Mouse (Mus musculus) retina, embryonic 14.5 days (tissue): Measurements from ENCODE around the gene Gm49378.
A peak's percentile ranks its signal among the peaks of the same experiment; 100 is the strongest.

ENCODE experiments used
- DNase-seq: peaks from one replicate; pipeline ENCODE4 v3.0.0-alpha.2; 2015; ENCODE audit warnings: low spot score

Gene Gm49378

GRCm38 (mm10) chr14:55629312-55629711 lies 8.4 kb downstream of the Gm49378 start:
- DNase-seq, result peak; percentile 62

- DNase-seq, result no peak
Measured at GRCm38 (mm10) chr14:55628077-55628827, 9.4 kb downstream of the Gm49378 start.

DNA sequence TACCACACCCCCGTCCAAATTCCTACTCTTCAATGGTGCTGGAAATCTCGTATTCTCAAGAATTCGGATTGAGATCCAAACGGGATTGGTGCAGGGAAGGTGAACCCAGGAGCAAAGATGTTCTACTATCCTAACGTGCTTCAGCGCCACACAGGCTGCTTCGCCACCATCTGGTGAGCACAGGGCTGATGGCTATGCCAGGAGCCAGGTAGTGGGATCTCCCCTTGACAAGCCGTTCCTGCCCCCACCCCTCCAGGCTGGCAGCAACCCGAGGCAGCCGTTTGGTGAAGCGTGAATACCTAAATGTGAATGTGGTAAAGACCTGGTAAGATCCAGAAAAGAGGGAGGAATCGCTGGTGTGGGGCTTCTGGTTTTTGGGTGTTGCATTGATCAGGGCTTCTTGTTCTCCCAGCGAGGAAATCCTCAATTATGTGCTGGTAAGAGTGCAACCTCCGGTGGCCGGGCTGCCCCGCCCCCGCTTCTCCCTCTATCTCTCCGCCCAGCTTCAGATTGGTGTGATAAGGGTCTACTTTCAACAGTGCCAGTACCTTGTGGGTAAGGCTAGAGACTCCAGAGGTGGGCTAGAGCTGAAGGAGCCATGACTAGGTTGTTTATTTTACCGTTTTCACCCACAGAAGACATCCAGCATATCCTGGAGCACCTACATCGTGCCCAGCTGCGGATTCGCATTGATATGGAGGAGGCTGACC lies 19.1 kb downstream of the Gm49378 start:
- no peak for DNase-seq

DNA sequence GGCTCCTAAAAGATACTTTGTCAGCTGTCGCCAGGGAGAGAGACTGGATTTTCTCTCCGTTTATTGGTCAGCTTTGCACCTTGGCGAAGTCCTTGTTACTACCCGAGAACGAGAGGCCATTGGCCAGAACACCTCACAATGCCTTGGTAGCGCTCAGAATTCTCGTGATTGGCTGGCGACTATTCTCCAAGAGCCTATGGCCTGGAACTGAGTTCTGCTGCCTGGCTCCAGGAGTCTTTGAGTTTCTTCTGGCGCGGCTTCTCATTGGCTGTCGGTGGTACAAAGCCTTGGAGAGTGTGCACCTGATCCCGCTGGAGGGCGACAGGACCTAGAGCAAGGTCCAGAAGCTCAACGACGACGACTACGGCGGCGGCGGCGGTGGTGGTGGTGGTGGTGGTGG lies 19.9 kb downstream of the Gm49378 start, which contains the start of gene Rec8:
Gene Rec8 (plus strand): TSS at position 216 of the 400 bp plus-strand sequence.
- no peak for DNase-seq

GRCm38 (mm10) chr14:55616844-55617243 lies 20.9 kb downstream of the Gm49378 start:
- DNase-seq, result no peak

- DNase-seq, result no peak
Measured at GRCm38 (mm10) chr14:55615876-55616275, 21.8 kb downstream of the Gm49378 start.

- no peak for DNase-seq
Measured at GRCm38 (mm10) chr14:55614565-55615178, 23.0 kb downstream of the Gm49378 start.

DNA sequence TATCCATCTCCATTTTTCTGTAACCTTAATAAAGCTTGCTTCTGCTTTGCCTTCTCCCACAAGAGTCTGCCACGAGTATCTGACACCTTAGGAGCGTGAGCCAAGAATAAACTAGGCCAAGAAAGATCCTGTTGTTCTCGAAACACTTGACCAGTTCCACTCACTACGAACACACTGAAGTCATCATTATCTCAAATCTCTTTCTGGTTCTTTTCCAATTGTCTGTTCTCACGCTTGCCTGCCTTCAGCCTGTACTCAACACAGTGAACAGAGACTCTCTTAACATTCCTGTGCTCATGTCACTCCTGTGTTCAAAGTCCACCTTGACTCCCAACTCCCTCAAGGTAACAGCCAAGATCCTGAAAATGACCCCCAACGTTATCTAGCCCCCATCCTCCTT lies 24.3 kb downstream of the Gm49378 start:
- no peak for DNase-seq

GRCm38 (mm10) chr14:55608339-55608738 lies 29.4 kb downstream of the Gm49378 start:
- DNase-seq, result no peak

GRCm38 (mm10) chr14:55605743-55606459 lies 31.8 kb downstream of the Gm49378 start:
- no peak for DNase-seq

DNA sequence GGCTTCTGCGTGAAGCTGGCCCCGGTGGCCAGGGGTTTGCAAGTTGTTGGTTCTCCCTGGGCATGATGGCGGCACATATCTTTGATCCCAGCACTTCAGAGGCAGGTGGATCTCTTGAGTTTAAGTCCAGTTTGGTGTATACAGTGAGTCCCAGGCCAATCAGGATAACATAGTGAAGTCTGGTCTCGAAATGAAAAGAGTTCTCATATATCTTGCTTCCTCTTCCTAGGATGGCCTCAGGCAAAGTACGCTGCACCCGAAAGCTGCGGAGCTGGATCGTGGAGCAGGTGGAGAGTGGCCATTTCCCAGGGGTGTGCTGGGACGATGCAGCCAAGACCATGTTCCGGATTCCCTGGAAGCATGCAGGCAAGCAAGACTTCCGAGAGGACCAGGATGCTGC lies 32.9 kb downstream of the Gm49378 start:
- DNase-seq, result no peak

- DNase-seq, result peak; percentile 90
Measured at GRCm38 (mm10) chr14:55603633-55604576, 33.8 kb downstream of the Gm49378 start.

DNA sequence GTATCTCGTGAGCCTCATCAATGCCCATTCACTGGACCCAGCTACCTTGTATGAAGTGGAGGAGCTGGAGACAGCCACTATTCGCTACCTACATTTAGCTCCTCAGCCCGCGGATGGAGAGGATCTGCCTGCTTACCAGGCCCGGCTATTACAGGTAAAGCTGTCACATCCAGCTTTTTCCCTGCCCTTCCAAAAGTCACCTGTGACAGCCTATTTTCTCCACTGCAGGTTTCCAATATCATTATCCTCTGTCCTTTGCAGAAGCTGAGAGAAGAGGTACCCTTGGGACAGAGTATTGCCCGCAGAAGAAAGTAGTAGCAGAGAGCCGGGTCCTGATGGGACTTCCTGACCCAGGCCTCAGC lies 34.4 kb downstream of the Gm49378 start, which contains the start of gene Irf9:
Gene Irf9 (plus strand): TSS at position 301 of the 362 bp plus-strand sequence.
- DNase-seq, result no peak

GRCm38 (mm10) chr14:55598521-55599390 lies 38.9 kb downstream of the Gm49378 start:
- no peak for DNase-seq

GRCm38 (mm10) chr14:55596036-55596690 lies 41.5 kb downstream of the Gm49378 start:
- DNase-seq, result no peak

DNA sequence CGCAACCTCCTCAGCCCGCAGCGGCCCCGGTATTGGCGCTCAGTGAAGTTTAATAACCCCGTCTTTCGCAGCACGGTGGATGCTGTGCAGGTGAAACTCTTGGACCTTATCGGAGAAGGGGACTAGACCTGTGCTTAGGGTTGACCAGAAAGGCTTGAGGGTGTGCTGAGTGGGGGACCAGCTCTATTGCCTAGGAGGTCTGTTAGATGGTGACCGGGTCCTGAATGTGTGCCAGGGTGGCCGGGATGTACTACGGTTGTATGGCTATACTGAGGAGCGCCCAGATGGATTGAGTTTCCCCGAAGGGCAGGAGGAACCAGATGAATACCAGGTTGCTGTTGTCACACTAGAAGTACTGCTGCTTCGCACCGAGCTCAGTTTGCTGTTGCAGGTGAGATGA lies 45.5 kb downstream of the Gm49378 start:
- no peak for DNase-seq

GRCm38 (mm10) chr14:55591331-55591891 lies 46.3 kb downstream of the Gm49378 start, which contains the start of gene Rnf31:
Rnf31 (plus strand) TSS chr14:55591708.
- peak; percentile 94 for DNase-seq

DNA sequence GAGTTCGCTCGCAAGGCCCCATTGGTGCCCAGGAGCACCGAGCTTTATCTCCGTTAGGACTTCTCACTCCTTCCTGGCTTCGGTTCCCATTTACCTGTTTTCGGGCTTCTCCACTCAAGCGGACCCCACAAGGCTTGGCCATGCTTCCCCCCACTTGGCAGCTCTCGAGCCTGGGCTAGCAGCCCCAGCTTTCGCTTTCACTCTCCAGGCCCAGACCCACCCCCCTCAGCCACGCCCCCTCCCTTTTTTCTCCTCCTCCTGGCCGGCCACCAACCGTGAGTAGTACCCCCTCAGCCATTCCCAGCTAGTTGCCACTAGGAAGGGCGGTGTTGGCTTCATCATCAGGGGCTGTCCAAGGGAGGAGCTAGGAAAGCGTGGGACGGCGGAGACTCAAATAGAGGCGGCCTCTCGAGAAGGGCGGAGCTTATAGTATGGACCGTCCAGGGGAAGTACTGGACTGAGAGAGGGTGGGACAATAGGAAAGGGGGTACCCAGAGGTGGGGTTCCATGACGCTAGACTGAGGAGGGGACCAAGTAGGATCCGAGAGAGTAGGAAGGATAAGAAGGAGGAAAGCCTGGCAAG lies 46.9 kb downstream of the Gm49378 start, which contains the start of gene Psme2:
Gene Psme2 (minus strand): TSS at position 366 of the 583 bp plus-strand sequence.
- DNase-seq, result peak; percentile 93
